9 mouse cellular contexts compared by ENCODE assay signal in the genomic region with DNA sequence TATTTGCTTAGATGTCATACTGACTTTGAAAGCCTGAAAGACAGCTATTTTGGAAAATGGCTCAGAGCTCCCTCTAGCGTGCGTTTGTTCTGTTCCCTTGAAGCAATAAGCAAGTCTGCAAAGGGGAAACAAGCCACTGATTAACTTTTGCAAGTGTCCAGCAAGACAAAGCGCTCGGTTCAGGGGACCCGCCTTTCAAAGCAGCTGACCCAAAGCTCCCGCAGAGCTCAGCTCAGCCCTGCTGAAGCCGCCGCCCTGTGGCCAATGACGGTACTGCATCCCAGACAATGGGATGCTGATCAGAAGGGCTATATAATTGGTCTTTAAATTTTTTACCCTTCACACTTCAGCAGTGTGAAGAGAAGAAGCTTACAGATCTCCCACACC. TPM values are rescaled to one million over a fixed set of nuclear protein-coding genes. Genes with fewer than 3 reads are reported as not detected.
DNase-seq lines count a peak whose midpoint lies in the region; ATAC-seq and TF ChIP-seq lines count a peak whose summit lies in the region.
"Had no signal": no experiment of that assay in that cellular context is flagged by ENCODE, and none has a peak within 500 bp of the region (broad histone marks: within the 10 kb centered on the region; RNA-seq: fewer than 3 reads in every experiment).

No protein-coding gene starts in this region.

- dilution Hi-C loops in CH12.LX (cut with MboI; ENCODE audit: extremely low pct_ligation_motif_present, extremely low pct_unique_long_range_greater_than_20kb, low sequenced_read_pairs), result no loop called here

- peaks cover 0 to 2% of the 10 kb centered on the region in 2 experiments; a peak in 1 of 4 replicates for H3K4me1 ChIP-seq in CH12.LX (ENCODE audit: control insufficient read depth in 1 of 2, insufficient read depth in 2 of 2)
- peaks cover 4% of the 10 kb centered on the region for H3K4me1 ChIP-seq in bone marrow macrophage, adult 2 months (ENCODE audit: control insufficient read depth, insufficient read depth, low read length)
- H3K4me1 ChIP-seq in heart, embryonic 16.5 days (ENCODE audit: control insufficient read depth, insufficient read depth, low read length), result no peaks in the 10 kb centered on the region
- H3K4me1 ChIP-seq in liver, postnatal 0 days (ENCODE audit: insufficient read depth), result no peaks in the 10 kb centered on the region

- peak; percentile 70 for DNase-seq in CH12.LX (ENCODE audit: extremely low read depth)
- peak; percentile 94 to 97 for DNase-seq in kidney, postnatal 25 days
- peak; percentile 91 for DNase-seq in liver, postnatal 0 days
- DNase-seq in ovary, adult 18-20 months (ENCODE audit: low spot score), result peak; percentile 80
- DNase-seq in thymus, postnatal 14 days, result peak; percentile 65

- H3K36me3 ChIP-seq in CH12.LX (replicated peaks in 1 of 2; ENCODE audit: control insufficient read depth in 1 of 2, insufficient read depth in 1 of 2, low read length in 1 of 2), result no peaks in the 10 kb centered on the region
- no peaks in the 10 kb centered on the region for H3K36me3 ChIP-seq in heart, embryonic 16.5 days (ENCODE audit: control insufficient read depth, insufficient read depth)
- H3K36me3 ChIP-seq in liver, postnatal 0 days (replicated peaks; ENCODE audit: insufficient read depth, low read length), result no peaks in the 10 kb centered on the region
- H3K36me3 ChIP-seq: heart, embryonic 13.5 days had no signal

- peak; percentile 93 to 95 for TF ChIP-seq CTCF in CH12.LX (conservative IDR thresholded peaks at IDR 0.05 in 1 of 2, IDR thresholded peaks at IDR 0.05 in 1 of 2; ENCODE audit: low read depth in 2 of 2, low read length in 2 of 2)
- TF ChIP-seq CTCF in bone marrow macrophage, adult 2 months (IDR thresholded peaks at IDR 0.05; ENCODE audit: low read depth, low read length), result peak; percentile 66
- peak; percentile 92 for TF ChIP-seq CTCF in liver, postnatal 0 days (IDR thresholded peaks at IDR 0.05; ENCODE audit: low read depth)

- no peaks in the 10 kb centered on the region for H3K79me2 ChIP-seq in CH12.LX (replicated peaks; ENCODE audit: control insufficient read depth, extremely low read depth, insufficient read depth, poor library complexity, severe bottlenecking)

- 2% methylated on average over 9 of the region's 9 CpGs for WGBS in heart, embryonic 16.5 days
- WGBS in liver, postnatal 0 days (ENCODE audit: insufficient replicate concordance), result under 1% methylated on average over 9 of the region's 9 CpGs

- peaks cover 72% of the 10 kb centered on the region for H3K27me3 ChIP-seq in CH12.LX (replicated peaks)
- no peaks in the 10 kb centered on the region for H3K27me3 ChIP-seq in heart, embryonic 16.5 days (ENCODE audit: control insufficient read depth, insufficient read depth, low read length)
- no peaks in the 10 kb centered on the region for H3K27me3 ChIP-seq in liver, postnatal 0 days (ENCODE audit: insufficient read depth, low read length)

- no peak overlapping the region for H3K9ac ChIP-seq in CH12.LX (ENCODE audit: insufficient read depth, low read depth)
- no peak overlapping the region for H3K9ac ChIP-seq in heart, embryonic 16.5 days (ENCODE audit: low read length)
- no peak overlapping the region for H3K9ac ChIP-seq in liver, postnatal 0 days (replicated peaks)

- no peak overlapping the region for H3K4me3 ChIP-seq in CH12.LX (replicated peaks in 1 of 3; ENCODE audit: low read depth in 2 of 3, low read length in 2 of 3, poor library complexity in 1 of 3)
- H3K4me3 ChIP-seq in bone marrow macrophage, adult 2 months (ENCODE audit: insufficient read depth, low read length), result no peak overlapping the region
- H3K4me3 ChIP-seq in heart, embryonic 16.5 days (ENCODE audit: low read length), result no peak overlapping the region
- H3K4me3 ChIP-seq in liver, postnatal 0 days (ENCODE audit: low read depth, low read length), result no peak overlapping the region
- H3K4me3 ChIP-seq: heart, embryonic 13.5 days had no signal

- in situ Hi-C loops in CH12.LX (cut with MboI; ENCODE audit: low pct_ligation_motif_present, low pct_unique_long_range_greater_than_20kb, low sequenced_read_pairs), result no loop called here

- TF ChIP-seq EP300 in CH12.LX (IDR thresholded peaks at IDR 0.05; ENCODE audit: low read length), result no peak
- TF ChIP-seq EP300 in liver, postnatal 0 days (IDR thresholded peaks at IDR 0.05; ENCODE audit: low read depth), result no peak

- no peak overlapping the region for H3K4me2 ChIP-seq in CH12.LX (ENCODE audit: insufficient read depth, low read depth, poor library complexity, severe bottlenecking)
- H3K4me2 ChIP-seq in heart, embryonic 16.5 days (ENCODE audit: low read depth, low read length), result peak overlapping the region; percentile 2; the same call in 1 of the 2 replicates
- H3K4me2 ChIP-seq in liver, postnatal 0 days (ENCODE audit: low read depth, low read length), result no peak overlapping the region; the same call in 1 of the 2 replicates
- H3K4me2 ChIP-seq: heart, embryonic 13.5 days had no signal

- peak; percentile 79 for ATAC-seq in erythroblast, adult 5-6 weeks (replicated peaks; ENCODE audit: low FRiP score, poor library complexity, severe bottlenecking)
- peak; percentile 91 for ATAC-seq in heart, embryonic 16.5 days (replicated peaks; ENCODE audit: extremely low read depth, insufficient read depth, low FRiP score)
- ATAC-seq in liver, postnatal 0 days, result peak; percentile 89

- TF ChIP-seq RAD21 in CH12.LX (IDR thresholded peaks at IDR 0.05; ENCODE audit: low read depth, low read length), result peak; percentile 59

- no peak overlapping the region for H3K27ac ChIP-seq in CH12.LX (ENCODE audit: insufficient read depth, low read depth)
- no peak overlapping the region for H3K27ac ChIP-seq in bone marrow macrophage, adult 2 months (ENCODE audit: insufficient read depth, low read depth, low read length)
- H3K27ac ChIP-seq in heart, embryonic 16.5 days (ENCODE audit: low read length), result peak overlapping the region; percentile 18; the same call in 1 of the 2 replicates
- H3K27ac ChIP-seq in liver, postnatal 0 days (ENCODE audit: low read depth), result peak overlapping the region; percentile 86
- H3K27ac ChIP-seq: heart, embryonic 13.5 days had no signal

- TF ChIP-seq POLR2A in CH12.LX (IDR thresholded peaks at IDR 0.05; ENCODE audit: low read depth, low read length), result no peak
- no peak for TF ChIP-seq POLR2A in bone marrow macrophage, adult 2 months (IDR thresholded peaks at IDR 0.05; ENCODE audit: borderline replicate concordance, low read depth, low read length)

- H3K9me3 ChIP-seq in CH12.LX (replicated peaks; ENCODE audit: low read length), result peaks cover 2% of the 10 kb centered on the region
- no peaks in the 10 kb centered on the region; the same call in 1 of the 2 replicates for H3K9me3 ChIP-seq in heart, embryonic 16.5 days (replicated peaks; ENCODE audit: control insufficient read depth, low read length)
- H3K9me3 ChIP-seq in liver, postnatal 0 days (ENCODE audit: low read length), result no peaks in the 10 kb centered on the region
- H3K9me3 ChIP-seq: heart, embryonic 13.5 days had no signal

RNA-seq across cellular contexts. Expression of a gene that starts 1.2 kb away (rescaled TPM):
- total RNA-seq in CH12.LX (2012; rRNA removed) (not detected in 2 replicates), CH12.LX (2014; rRNA removed) (not detected in 2 replicates)
- not detected in 2 replicates for polyA plus RNA-seq in CH12.LX (2012; ENCODE audit: insufficient read length, low read depth)
- polyA plus RNA-seq in bone marrow macrophage, adult 2 months (2012; ENCODE audit: insufficient read depth, insufficient read length, missing spikeins), result 5.1 and 6.4 TPM in 2 replicates
- 2.1 and 7.1 TPM in 2 replicates for total RNA-seq in erythroblast, adult 5-6 weeks (2015; ENCODE audit: low replicate concordance)
- total RNA-seq in erythroblast, adult 5-6 weeks (2017; ENCODE audit: low replicate concordance), result 0.42 and 0.77 TPM in 2 replicates
- polyA plus RNA-seq in heart, embryonic 16.5 days (2015; fragmentation: Nextera tagmentation; extraction: Ambion mirVana), result 11.6 TPM in 2 replicates
- polyA plus RNA-seq in liver, postnatal 0 days (2015; fragmentation: Nextera tagmentation; extraction: Ambion mirVana), result 1.8 and 2.3 TPM in 2 replicates

RNA-seq across cellular contexts. Expression of a gene that starts 11.9 kb away (rescaled TPM):
- total RNA-seq in CH12.LX (2012; rRNA removed) (3.8 and 4.6 TPM in 2 replicates), CH12.LX (2014; rRNA removed) (0.12 and 0.15 TPM in 2 replicates)
- polyA plus RNA-seq in CH12.LX (2012; ENCODE audit: insufficient read length, low read depth), result 0.30 and 0.31 TPM in 2 replicates
- 0.31 TPM in 1 of 2 replicates, not detected in the other for polyA plus RNA-seq in bone marrow macrophage, adult 2 months (2012; ENCODE audit: insufficient read depth, insufficient read length, missing spikeins)
- total RNA-seq in erythroblast, adult 5-6 weeks (2015; ENCODE audit: low replicate concordance), result 0.84 TPM in 1 of 2 replicates, not detected in the other
- total RNA-seq in erythroblast, adult 5-6 weeks (2017; ENCODE audit: low replicate concordance), result 0.14 TPM in 1 of 2 replicates, not detected in the other
- polyA plus RNA-seq in heart, embryonic 16.5 days (2015; fragmentation: Nextera tagmentation; extraction: Ambion mirVana), result 4.2 and 4.9 TPM in 2 replicates
- 0.56 and 0.72 TPM in 2 replicates for polyA plus RNA-seq in liver, postnatal 0 days (2015; fragmentation: Nextera tagmentation; extraction: Ambion mirVana)

RNA-seq across cellular contexts. Expression of a gene that starts 48.2 kb away (rescaled TPM):
- total RNA-seq in CH12.LX (2012; rRNA removed) (1.4 and 3.1 TPM in 2 replicates), CH12.LX (2014; rRNA removed) (0.35 and 0.46 TPM in 2 replicates)
- polyA plus RNA-seq in CH12.LX (2012; ENCODE audit: insufficient read length, low read depth), result 0.76 and 0.83 TPM in 2 replicates
- not detected in 2 replicates for polyA plus RNA-seq in bone marrow macrophage, adult 2 months (2012; ENCODE audit: insufficient read depth, insufficient read length, missing spikeins)
- total RNA-seq in erythroblast, adult 5-6 weeks (2015; ENCODE audit: low replicate concordance), result 7.7 and 12.7 TPM in 2 replicates
- 14.2 and 20.6 TPM in 2 replicates for total RNA-seq in erythroblast, adult 5-6 weeks (2017; ENCODE audit: low replicate concordance)
- polyA plus RNA-seq in heart, embryonic 16.5 days (2015; fragmentation: Nextera tagmentation; extraction: Ambion mirVana), result 6.6 and 9.1 TPM in 2 replicates
- polyA plus RNA-seq in liver, postnatal 0 days (2015; fragmentation: Nextera tagmentation; extraction: Ambion mirVana), result 3.9 and 4.4 TPM in 2 replicates

RNA-seq across cellular contexts. Expression of a gene that starts 53.3 kb away (rescaled TPM):
- total RNA-seq in CH12.LX (2012; rRNA removed), result 17.9 and 20.8 TPM in 2 replicates
- 5.6 and 7.5 TPM in 2 replicates for total RNA-seq in CH12.LX (2014; rRNA removed)
- 19.2 and 23.6 TPM in 2 replicates for polyA plus RNA-seq in CH12.LX (2012; ENCODE audit: insufficient read length, low read depth)
- polyA plus RNA-seq in bone marrow macrophage, adult 2 months (2012; ENCODE audit: insufficient read depth, insufficient read length, missing spikeins), result 79.3 and 80.4 TPM in 2 replicates
- 1.9 and 5.0 TPM in 2 replicates for total RNA-seq in erythroblast, adult 5-6 weeks (2015; ENCODE audit: low replicate concordance)
- total RNA-seq in erythroblast, adult 5-6 weeks (2017; ENCODE audit: low replicate concordance), result 1.5 and 3.1 TPM in 2 replicates
- polyA plus RNA-seq in heart, embryonic 16.5 days (2015; fragmentation: Nextera tagmentation; extraction: Ambion mirVana), result 57.3 and 58.8 TPM in 2 replicates
- 18.4 and 22.7 TPM in 2 replicates for polyA plus RNA-seq in liver, postnatal 0 days (2015; fragmentation: Nextera tagmentation; extraction: Ambion mirVana)

RNA-seq across cellular contexts. Expression of a gene that starts 56.1 kb away (rescaled TPM):
- not detected in 2 replicates for total RNA-seq in CH12.LX (2012; rRNA removed)
- total RNA-seq in CH12.LX (2014; rRNA removed), result not detected in 2 replicates
- not detected in 2 replicates for polyA plus RNA-seq in CH12.LX (2012; ENCODE audit: insufficient read length, low read depth)
- not detected in 2 replicates for polyA plus RNA-seq in bone marrow macrophage, adult 2 months (2012; ENCODE audit: insufficient read depth, insufficient read length, missing spikeins)
- not detected in 2 replicates for total RNA-seq in erythroblast, adult 5-6 weeks (2015; ENCODE audit: low replicate concordance)
- total RNA-seq in erythroblast, adult 5-6 weeks (2017; ENCODE audit: low replicate concordance), result not detected in 2 replicates
- not detected in 2 replicates for polyA plus RNA-seq in heart, embryonic 16.5 days (2015; fragmentation: Nextera tagmentation; extraction: Ambion mirVana)
- 0.19 TPM in 1 of 2 replicates, not detected in the other for polyA plus RNA-seq in liver, postnatal 0 days (2015; fragmentation: Nextera tagmentation; extraction: Ambion mirVana)
- polyA plus RNA-seq: heart, embryonic 13.5 days had no signal

Comparison
In these comparisons a context has a peak if more than half of its experiments do, and no peak if none do; other contexts are left out.
1. H3K27ac ChIP-seq: peak in heart, embryonic 16.5 days (single experiment) and liver, postnatal 0 days (single experiment); none in CH12.LX (single experiment) and bone marrow macrophage, adult 2 months (single experiment).
2. Peak in every context shown above with its lines, with median percentiles within 50 percentile points of each other: DNase-seq, CTCF ChIP-seq and ATAC-seq.